Mouse (Mus musculus) cerebellum, adult 11-12 months (tissue): ENCODE measurements around the gene Rabgap1l.
"Not testable (repeated sequence)": the region's sequence is repeated elsewhere in the genome, so short reads cannot be mapped to it uniquely, and the experiment has no call there.

Experiments used
- DNase-seq: peaks from one replicate; pipeline ENCODE4 v3.0.0; 2022

Gene Rabgap1l

DNA sequence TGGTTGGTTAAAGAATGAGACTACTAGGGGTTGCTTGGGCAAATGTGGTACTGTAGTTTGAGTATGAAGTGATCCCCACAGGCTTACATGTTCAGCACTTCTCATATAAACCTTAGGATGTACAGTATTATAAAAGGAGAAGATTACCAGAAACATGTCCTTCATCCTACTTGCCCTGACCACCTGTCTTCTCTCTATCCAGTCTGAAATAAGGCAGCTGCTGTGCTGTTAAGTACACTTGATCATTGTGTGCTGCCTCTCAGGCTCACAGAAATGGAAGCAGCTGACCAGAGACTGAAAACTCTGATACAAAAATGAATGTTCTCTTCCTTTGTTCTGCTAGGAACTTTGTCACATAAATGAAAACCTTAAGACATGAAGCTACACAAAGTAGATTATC is 325.6 kb downstream of the Rabgap1l start:
- no peak for DNase-seq

DNA sequence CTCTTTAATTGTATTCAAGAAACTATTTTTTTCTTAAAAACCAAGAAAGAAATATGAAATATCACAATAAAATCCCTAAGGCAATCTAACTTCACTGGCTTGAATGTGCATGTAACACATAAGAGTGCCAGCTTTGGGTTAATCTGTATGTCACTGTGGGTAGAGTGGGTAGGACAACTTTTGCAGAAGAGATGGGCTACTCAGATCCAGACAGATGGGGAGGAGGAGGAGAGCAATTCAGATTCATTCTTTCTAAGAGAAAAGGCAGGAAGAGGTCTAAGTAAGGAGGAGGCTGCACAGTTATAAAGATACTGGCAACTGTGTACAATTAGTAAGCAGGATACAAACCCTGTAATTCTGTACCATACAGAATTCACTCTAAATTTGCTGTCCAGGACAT is 327.8 kb downstream of the Rabgap1l start:
- no peak for DNase-seq

DNA sequence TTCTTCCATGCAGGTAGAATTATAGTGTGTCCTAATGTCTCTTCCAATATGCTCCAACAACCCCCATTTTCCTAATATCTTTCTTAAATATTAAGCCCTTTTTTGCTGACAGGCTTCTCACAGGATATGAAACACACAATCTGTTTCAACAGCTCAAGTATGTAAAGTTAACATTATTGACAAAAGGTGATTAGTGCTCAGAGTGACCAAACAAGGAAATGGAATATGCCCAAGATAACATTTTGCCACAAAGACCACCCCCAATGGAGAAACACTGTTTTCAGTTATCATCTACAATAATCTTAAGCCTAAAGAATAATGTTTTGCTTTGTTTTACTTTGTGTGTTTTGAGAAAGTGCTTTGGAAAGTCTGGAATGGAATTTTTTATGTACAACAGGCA is 328.9 kb downstream of the Rabgap1l start:
- DNase-seq: no peak

DNA sequence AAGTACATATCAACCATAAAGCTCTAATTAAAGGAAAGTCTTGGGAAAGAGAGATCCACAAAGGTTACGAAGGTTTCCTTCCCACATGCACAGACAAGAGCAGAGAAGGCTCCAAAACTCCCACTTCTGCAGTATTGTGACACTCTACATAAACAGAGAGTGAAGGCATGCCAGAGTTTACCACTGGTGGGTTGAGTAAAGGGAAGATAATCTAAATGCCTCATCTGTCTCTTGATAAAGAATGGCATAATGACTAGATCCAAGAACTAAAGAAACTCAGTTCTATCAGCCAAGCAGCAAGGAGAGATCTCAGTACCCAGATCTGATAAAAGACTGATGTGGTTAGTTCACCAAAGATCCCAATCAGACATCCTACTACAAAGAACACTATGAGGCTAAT is 332.7 kb downstream of the Rabgap1l start:
- no peak for DNase-seq

DNA sequence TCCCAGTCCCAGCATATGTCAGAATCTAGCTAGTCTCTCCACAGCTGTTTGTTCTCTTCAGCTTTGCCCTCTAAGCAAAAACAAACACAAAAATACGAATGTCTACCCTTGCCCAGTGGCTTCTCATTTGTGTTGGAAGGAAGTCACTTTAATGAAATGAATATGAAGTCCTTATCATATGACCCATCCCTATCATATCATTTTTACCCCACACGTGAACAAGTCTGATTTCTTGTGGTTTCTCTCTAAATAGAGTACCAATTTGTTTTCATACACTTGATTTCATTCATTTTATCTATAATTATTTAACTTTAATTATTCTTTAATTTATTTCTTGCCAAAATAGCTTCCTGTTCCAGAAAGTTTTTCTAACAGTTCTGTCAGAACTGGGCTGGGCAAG is 341.3 kb downstream of the Rabgap1l start:
- no peak for DNase-seq

DNA sequence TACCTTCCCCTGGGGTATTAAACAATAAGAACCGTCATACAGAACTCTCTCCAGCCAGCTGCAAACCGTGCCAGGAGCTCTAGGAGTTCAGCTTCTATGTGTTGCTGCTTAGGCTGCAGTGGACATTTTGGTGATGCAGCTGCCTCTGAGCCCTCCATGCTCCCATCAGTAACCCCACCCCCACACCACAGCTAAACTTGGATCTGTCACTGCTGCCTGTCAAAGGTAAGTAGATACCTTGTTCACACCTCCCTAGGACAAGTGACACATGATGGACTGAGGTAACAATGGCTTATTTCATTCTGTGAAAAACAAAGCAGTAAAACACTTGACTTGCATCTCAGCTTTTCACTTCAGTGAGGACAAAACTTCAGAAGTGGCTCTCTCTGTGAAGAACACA is 344.3 kb downstream of the Rabgap1l start:
- no peak for DNase-seq

DNA sequence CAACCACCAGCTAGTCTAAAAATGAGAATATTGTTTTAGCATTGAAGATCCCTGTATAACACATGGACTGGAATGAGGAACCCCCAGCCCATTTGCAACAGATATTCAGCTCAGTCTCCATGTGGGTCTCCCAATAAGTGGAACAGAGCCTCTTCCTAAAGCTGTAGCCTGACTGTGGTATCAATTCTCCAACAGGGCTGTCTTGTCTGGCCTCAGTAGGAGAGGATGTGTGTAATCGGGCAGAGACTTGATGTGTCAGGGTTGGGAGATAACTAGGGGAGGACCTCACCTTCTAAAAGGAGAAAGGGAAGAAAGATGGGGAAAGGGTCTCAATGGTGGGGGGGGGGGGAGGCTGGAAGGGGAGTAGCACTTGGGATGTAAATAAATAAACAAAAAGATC is 346.2 kb downstream of the Rabgap1l start:
- DNase-seq: no peak

DNA sequence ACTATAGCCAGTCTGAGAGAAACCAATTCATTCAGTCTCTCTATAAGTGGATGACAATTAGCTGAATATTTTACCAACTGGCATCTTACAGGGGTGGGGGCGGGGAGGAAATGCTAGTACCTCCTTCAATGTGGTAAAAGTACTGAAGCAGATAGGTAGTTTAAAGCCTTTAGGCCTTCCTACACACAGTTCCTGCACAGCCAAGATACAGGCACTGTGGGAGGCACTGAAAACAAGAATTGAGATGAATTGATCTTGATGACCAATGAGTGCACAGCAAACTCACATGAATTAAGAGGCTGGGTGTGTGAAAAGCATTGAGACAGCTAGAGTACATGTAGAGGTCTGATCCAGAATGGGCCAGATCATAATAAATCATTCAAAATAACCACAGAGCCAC is 349.5 kb downstream of the Rabgap1l start:
- DNase-seq: no peak

DNA sequence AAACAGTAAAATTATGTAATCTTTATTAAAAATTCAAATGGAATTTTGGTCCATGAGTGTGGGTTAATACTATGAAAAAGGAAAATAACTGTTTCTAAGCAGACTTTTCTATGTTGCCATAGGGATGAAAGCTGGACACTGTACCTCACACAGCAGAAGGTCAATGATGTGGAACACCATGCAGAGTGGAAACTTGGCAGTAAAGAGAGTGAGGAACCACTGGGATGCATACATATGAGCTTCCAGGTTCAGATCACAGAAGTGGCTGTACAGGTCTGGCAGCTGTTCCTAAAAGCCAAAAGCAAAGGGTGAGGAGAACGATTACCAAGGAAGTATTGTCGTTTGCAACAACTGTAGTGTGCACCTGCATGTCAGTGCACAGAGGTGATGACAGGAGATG is 351.3 kb downstream of the Rabgap1l start:
- DNase-seq: no peak

DNA sequence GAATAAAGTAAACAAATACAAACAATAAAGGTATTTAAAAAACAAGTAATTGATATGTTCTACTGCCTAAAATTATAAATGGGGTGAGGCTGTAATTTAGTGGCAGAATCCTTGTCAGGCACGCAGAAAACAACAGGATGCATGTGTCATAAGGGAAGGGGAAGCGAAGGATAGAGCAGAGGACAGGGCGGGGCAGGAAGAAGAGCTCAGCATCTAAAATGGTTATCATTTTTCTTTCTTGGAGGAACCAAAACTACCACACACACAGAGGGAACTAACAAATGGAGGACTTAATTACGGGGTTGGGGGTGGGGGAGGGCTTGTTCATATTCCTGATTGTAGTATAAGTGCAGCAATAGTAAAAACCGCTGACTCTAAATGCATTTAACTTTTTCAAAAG is 351.9 kb downstream of the Rabgap1l start:
- DNase-seq: no peak

DNA sequence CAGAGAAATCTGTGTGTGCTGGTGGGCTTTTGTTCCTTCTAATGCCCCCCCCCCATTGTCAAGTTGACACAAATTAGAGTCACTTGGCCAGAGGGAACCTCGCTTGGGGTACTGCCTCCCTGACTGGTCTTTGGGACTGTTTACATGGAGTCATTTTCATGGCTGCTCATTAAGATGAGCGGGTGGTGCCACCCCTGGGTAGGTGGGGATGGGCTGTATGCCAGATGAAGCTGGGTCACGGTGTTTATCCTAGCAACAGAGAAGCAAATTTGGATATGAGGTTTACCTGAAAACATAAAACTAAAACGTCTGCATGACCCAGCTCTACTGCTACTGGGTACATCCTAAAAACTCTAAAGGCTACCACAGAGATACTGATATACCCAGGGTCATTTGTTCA is 354.2 kb downstream of the Rabgap1l start:
- no peak for DNase-seq

DNA sequence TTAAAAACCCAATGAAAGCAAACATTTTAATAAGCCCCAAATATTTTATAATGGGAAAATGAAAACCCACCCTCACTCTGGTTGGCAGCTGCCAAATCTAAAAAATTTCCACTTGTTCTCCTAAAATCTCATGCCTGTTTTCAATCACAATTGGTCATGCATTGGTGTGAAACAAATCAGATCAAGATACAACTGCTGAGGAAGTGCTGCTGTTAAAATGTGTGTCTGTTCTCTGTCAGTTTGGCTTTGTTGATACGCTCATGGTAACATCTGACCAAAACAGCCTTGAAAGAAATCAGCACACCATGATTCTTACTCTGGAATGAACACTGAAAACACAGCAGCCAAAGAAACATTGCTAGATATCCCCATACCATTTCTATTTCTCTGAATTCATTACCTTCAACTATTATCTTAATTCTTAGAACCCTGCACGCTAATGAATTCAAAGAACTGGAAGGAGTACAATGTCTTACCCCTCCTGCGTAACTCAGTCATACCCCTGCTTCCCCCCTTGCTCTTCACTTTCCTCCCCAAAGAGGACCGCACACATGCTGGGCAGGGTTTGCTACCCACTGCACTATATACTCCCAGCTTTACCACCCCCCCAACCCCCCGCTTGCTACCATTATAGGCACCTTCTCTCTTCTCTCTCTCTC is 375.7 kb downstream of the Rabgap1l start:
- no peak for DNase-seq

DNA sequence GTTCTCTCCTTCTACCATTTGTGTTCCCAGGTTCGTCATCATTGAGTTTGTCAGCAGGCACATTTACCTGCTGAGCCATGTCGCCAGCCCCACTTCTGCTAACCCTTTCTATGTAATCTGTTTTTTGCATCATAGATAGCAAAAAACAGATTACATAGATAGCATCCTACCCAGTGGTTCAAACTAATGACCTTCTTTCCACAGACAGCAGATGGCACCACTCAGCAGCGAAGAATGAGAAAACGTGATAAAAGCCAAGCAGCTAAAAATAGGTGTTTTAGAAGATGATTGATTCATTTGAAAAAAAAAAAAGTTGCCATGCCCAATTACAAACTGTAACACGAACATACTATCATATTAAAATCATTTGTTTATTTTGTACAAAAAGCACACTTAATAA is 382.2 kb downstream of the Rabgap1l start:
- DNase-seq: peak; percentile 16

DNA sequence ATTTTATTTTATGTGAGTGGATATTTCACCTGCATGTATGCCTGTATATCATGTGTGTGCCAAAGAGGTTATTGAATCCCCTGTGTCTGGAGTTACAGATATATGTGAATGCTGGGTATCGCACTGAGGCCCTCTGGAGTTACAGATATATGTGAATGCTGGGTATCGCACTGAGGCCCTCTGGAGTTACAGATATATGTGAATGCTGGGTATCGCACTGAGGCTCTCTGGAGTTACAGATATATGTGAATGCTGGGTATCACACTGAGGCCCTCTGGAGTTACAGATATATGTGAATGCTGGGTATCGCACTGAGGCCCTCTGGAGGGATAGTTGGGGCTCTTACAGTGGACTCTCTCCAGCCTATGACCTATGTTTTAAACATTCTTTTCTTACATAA is 383.3 kb downstream of the Rabgap1l start:
- not testable (repeated sequence) for DNase-seq

DNA sequence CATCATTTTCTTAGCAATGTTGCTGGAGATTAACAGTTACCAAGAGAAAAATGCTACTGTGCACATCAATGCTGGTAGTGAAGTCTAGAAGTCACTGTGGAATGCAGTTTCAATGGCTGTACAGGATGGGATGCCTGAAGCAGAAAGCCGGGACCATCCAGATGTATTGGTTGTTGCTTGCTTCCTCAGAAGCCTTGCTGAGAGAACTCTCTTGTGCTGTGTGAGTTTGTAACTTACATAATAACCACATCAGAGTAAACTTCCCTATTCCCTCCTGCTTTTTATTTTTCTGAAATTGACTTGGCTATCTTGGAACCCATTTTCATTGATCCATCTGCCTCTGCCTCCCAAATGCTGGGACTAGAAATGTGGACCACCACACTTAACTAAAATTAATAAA is 383.9 kb downstream of the Rabgap1l start:
- DNase-seq: no peak

DNA sequence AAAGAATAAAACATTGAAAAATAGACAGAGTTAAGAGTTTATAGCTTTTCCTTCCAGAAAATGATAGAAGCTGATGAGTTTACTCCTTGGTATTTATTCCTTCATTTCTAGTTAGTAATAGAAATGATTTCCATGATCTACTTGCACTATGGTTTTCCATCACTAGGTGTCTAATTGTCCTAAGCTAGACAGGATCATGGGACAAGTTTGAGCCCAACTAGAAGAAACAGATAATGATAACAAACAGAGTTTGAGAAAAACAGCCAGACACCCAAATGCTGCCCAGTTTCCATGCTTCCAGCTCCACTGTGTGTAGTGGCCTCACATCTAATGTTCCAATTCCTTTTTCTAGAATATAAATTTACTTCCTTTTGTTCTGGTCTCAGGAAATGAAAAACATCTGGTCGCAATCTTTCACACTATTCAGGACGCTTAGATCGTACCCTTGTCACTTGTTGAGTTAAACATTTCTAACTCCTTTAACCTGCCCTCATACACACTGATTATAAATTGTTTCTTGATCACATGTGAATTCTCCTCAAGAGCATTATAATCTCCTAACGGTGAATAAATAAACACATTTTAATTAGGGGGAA is 384.6 kb downstream of the Rabgap1l start:
- DNase-seq: no peak

DNA sequence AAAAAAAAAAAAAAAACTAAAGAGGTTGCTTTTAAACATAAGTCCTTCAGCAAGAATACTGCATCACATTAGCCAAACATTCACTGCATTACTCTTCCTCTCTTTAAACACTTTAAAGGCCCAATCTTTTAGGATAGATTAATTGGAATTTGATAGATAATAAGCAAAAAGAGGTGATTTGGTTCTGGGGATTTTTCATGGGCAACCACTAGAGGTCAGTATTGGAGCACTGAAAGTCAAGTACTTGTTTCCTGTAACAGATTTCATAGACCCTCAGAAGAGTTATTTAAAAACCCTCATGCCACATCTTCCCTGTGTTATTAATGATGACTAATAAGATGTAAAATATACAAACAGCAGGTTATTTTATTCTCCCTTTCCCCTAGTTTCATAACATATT is 393.6 kb downstream of the Rabgap1l start:
- no peak for DNase-seq

DNA sequence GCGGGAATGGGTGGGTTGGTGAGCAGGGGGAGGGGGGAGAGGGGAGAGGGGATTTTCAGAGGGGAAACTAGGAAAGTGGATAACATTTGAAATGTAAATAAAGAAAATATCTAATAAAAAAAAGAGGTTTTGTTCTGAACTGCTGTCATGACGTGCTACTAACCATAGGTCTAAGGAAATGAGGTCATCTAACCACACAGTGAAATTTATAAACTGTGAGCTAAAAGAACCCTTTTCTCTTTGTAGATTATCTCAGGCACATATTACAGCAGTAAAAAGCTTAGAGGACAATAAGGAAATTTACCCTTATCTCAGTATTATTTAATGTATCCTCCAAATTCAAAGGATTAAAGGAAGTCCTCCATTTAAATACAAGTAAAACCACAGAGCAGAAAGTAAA is 396.0 kb downstream of the Rabgap1l start:
- DNase-seq: no peak

DNA sequence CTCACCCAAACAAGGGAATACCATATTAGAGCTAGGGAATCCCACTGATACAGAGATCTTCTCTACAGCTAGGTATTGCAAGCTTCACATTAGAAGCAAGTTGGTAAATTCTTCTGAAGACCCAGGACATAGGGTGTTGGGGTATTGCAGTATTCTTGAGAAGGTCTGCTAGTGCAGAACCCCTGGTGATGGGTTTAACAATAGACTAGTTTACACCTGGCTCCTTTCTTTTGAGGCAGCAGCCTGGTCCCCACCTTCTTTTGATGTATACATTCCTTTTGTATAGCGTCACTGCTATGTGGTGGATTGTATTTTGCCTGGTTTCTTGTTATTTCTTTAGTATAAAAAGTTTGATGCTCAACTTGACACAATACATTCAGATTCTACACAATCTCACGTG is 405.6 kb downstream of the Rabgap1l start:
- no peak for DNase-seq

DNA sequence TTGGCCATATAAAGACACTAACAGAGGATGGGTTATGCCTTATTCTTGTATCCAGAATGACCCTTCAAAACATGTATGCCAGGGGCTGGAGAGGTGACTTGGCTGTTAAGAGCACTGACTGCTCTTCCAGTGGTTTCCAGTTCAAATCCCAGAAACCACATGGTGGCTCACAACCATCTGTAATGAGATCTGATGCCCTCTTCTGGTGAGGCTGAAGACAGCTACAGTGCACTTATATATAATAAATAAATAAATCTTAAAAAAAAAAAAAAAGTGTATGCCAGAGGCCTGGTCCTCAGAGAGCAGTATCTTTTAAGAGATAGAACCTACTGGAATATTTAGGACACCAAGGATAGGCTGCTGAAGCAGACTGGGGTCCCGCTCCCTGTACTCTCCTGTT is 414.6 kb downstream of the Rabgap1l start:
- no peak for DNase-seq

DNA sequence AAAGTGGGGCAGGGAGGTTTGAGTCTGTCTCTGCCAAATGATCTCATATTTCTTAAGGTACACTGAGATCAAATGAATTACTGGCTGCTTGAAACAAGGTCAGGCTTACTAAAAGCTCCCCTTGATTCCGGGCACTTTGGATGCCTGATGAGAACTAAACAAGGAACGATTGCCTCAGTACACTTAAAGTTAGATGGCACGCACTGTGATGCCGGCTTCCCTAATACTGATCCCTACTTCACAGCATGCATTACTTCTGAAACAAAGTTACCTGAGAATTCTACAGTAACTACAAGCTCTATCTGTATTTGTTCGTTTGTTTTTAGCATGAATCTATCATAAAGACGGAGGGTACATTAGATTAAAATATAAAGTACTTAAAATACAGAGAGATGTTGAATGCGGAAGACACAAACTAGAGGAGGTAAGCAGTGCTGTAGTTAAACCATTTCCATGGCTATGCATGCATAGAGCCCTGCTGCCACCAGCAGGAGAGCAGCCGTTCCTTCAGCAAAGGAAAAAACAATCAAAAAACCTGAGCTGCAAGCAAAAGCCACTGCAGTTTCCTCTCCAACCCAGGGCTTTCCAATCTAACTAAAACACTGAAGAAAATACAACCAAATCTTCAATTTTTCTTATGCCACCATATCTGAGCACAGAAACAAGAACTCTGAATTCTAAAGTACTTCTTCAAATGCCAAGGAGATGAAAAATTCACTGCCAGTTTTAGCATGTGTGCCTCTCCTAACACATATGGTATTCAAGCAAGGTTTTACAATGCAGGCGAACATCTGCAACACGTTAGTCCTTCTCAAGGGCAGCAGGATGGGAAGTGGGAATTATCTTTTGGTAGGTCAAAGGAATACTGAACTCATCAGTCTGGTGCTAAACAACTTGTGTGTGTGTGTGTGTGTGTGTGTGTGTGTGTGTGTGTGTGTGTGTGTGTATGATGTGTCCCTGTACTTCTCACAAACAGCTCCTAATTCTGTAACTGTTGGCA is 415.4 kb downstream of the Rabgap1l start:
- DNase-seq: peak; percentile 34

DNA sequence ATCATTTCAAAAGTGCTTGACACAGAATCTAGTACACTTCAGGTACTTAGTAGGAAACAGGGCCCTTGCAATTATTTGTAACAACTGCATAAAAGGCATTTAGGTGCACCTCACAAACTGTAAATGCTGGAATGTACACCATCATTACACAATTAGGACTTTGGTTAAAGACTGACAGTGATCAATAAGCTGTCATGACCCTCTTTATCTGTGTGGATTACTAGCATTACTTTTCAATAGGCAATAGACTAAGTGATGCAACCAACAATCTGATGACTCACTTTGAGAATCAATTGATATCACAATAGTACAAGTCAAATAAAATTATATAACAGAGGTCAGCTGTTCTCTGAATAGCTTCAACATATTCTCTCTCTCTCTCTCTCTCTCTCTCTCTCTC is 418.5 kb downstream of the Rabgap1l start:
- no peak for DNase-seq

DNA sequence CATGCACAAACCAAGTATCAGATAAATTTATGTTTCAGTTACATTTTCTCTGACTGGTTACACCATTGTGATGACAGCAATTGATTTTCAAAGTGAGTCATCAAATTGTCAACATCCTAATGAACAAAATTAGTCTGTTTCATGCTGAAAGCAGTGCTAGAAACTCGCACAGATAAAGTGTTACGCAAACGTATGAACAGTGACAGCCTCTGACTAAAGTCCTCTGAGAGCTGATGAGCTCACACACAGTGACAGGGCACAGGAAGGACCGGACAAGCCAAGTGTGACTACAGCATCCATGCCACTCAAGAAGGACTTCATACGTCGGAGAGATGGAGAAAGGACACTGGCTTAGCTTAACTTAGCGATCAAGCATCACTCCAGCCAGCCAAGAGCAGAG is 419.7 kb downstream of the Rabgap1l start:
- no peak for DNase-seq

DNA sequence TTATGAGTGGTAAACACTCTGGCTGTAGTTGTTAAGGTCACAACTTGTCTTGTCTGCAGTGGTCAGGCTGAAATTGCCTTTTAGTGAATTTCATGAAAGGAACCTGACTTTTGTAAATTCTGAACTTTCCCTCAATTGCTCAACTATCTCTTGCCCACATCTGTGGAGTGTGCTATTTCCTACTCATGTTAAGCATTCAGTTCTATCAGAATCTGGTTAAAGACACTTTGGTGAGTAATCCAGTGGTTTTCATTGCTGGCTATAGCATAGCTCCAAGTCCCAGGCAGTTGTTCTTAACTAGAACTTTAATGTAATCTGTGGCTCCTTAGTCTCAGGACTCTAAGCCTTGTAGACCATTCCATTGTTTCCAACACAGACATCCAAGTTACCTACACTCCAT is 421.3 kb downstream of the Rabgap1l start:
- DNase-seq: no peak
